Mouse (Mus musculus): ENCODE measurements at regions not wholly inside any gene's neighbourhood (a gene's known extent, or its start where the extent isn't known, plus 50 kb on each side); places are given as distances from the start of the nearest gene placed in this dataset.

DNA sequence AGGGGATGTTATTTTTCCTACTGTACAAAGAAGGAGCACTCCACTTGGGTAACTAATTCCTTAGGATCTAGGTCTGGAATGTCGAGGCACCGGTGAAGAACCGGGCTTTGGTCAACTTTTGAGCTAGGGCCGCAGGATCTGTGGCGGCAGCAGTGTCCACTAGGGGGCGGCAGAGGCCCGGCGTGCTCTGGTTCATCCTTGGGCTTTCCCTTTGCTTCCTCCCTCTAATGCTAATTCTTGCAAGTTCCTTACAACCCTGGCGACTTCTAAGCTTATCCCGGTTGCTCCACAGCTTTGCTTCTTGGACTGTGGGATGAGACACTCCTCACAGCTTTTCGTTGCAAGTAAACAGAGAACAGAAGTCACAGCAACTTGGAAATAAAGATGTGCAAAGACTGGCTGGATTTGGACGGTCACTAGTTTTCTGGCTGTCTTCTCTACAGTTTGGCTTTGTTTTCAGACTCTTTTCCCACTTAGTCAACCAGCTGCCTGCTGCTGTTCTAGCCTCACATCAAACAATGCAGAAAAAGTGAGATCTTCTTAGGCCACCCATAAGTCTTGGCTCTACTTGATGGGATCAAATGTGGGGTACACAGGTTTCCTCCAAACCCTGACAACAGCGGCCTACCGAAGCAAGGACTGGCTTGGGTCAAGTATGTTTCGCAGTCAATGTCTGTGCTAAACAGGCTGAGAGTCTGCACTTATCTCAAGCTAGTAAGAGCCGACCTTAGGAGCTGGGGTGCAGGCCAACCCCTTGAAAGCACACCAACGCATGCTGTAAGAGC, 51.2 kb upstream of the Tmem72 start:
- no peaks in the 10 kb centered on the region for H3K79me2 ChIP-seq (replicated peaks; ENCODE audit: control insufficient read depth, insufficient read depth, low read length)
- no peaks in the 10 kb centered on the region for H3K36me3 ChIP-seq (ENCODE audit: control insufficient read depth, insufficient read depth, low read length)
- no peaks in the 10 kb centered on the region for H3K27me3 ChIP-seq (ENCODE audit: control insufficient read depth, insufficient read depth, low read length)
- H3K9ac ChIP-seq (ENCODE audit: low read depth, low read length): no peak overlapping the region
- peak overlapping the region; percentile 5; the same call in 1 of the 2 replicates for H3K27ac ChIP-seq
- H3K4me1 ChIP-seq (ENCODE audit: control insufficient read depth, insufficient read depth, low read length): peaks cover 4% of the 10 kb centered on the region
- intact Hi-C loops (cut with DNase I): loop anchor here (2.0 to 10.0 kb wide), 4 partner anchors 113 to 1061 kb away; partner anchors contain the start of genes Cxcl12 and Depp1
- TF ChIP-seq EP300 (IDR thresholded peaks at IDR 0.05; ENCODE audit: insufficient read depth, low read depth, low read length) (0 out of 2 replicates have a peak, but pooled peaks have one; percentile 29), CTCF (IDR thresholded peaks at IDR 0.05) (no peak)
- WGBS: 23% methylated on average over 17 of the region's 17 CpGs
- peak; percentile 74 to 87 for DNase-seq
- no peak overlapping the region for H3K4me3 ChIP-seq

DNA sequence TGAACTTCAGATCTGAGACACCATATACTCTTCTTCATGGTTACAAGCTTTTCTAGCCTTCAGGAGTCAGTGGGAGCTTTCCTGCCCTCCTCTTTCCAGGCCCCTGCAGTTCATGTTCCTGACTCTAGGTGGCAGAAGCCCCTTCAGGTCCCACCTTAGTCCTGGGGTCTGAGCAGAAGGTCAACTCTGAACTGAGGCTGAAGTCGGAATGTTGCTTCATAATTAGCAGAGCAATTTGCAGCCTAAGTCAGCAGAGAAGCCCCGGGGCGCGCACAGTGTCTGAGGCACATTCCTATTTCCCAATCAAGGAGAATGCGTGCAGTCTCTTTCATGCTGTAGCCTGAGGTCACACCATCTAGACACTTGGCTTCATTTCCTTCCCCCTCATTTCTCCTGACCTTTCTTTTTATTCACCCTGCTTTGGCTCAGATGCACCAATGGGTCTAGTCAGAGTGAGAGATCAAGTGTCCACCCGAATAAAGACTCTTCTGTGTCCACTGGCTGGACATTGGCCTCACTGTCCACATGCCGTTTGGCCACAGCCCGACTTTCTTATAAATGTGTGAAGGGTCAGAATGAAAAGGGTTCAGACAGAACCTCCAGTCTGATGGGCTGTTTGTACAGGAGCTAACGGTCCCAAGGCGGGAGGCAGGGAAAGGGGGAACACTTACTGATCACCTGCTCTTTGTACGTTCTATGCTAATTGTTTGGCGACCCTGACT, 58.4 kb upstream of the Tmem72 start:
- Histone ChIP-seq H3K79me2 (replicated peaks; ENCODE audit: control insufficient read depth, insufficient read depth, low read length) (no peaks in the 10 kb centered on the region), H3K4me3 (no peak overlapping the region), H3K9ac (ENCODE audit: low read depth, low read length) (no peak overlapping the region), H3K36me3 (ENCODE audit: control insufficient read depth, insufficient read depth, low read length) (no peaks in the 10 kb centered on the region), H3K27me3 (ENCODE audit: control insufficient read depth, insufficient read depth, low read length) (no peaks in the 10 kb centered on the region), H3K4me1 (ENCODE audit: control insufficient read depth, insufficient read depth, low read length) (no peaks in the 10 kb centered on the region), H3K27ac (no peak overlapping the region)
- 87% methylated on average over 12 of the region's 12 CpGs for WGBS
- TF ChIP-seq POLR2A (IDR thresholded peaks at IDR 0.05; ENCODE audit: insufficient read depth, low read depth, low read length) (no peak), CTCF (IDR thresholded peaks at IDR 0.05) (peak; percentile 88)
- intact Hi-C loops (cut with DNase I): loop anchor here (10.0 kb wide), 1 partner anchor 190 kb away; no protein-coding TSS in a partner anchor
- DNase-seq: peak in 1 of 2 experiments; percentile 53

DNA sequence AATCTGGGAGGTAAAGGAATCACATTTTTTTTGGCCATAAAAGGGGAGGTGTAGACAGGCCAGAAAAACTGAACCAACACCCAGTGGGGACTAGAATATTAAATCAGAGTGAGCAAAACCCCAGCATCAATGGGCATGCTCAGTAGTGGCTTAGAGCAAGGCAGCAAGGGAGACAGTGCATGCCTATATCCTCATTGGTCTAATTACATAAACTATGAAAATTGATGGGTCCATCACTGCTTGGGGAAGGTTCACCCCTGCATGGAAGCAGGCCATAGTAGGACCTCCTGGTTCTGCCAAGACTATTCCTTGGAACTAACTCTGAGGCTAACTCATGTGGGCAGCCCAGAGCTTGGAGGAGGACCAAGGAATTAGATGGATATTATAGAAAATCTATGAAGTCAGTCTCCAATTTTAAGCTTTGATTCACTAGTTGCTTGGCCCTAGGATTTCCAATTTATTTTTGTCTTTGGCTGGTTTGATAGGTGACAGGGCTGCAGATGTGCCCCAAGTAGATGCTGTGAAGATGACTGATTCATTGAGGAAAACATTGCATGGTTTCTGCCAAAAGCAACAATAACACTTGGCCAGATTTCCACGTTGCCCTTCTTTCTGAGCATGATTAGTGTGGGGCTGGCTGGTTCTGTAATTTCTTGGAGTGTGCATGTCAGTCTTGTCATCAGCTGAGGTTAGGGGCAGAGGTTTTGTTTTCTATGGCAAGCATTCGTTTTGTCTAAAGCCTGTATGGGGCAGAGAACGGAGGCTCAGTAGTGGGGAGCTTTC, 70.0 kb upstream of the Tmem72 start:
- H3K36me3 ChIP-seq (ENCODE audit: control insufficient read depth, insufficient read depth, low read length): no peaks in the 10 kb centered on the region
- H3K79me2 ChIP-seq (replicated peaks; ENCODE audit: control insufficient read depth, insufficient read depth, low read length): no peaks in the 10 kb centered on the region
- H3K9ac ChIP-seq (ENCODE audit: low read depth, low read length): no peak overlapping the region
- no peak for TF ChIP-seq POLR2A (IDR thresholded peaks at IDR 0.05; ENCODE audit: insufficient read depth, low read depth, low read length)
- no peak for TF ChIP-seq CTCF (IDR thresholded peaks at IDR 0.05)
- H3K27me3 ChIP-seq (ENCODE audit: control insufficient read depth, insufficient read depth, low read length): no peaks in the 10 kb centered on the region
- intact Hi-C loops (cut with DNase I): no loop called here
- WGBS: 26% methylated on average over 3 of the region's 3 CpGs
- DNase-seq: no peak
- H3K4me3 ChIP-seq: no peak overlapping the region
- no peak overlapping the region for H3K27ac ChIP-seq
- H3K4me1 ChIP-seq (ENCODE audit: control insufficient read depth, insufficient read depth, low read length): no peaks in the 10 kb centered on the region

DNA sequence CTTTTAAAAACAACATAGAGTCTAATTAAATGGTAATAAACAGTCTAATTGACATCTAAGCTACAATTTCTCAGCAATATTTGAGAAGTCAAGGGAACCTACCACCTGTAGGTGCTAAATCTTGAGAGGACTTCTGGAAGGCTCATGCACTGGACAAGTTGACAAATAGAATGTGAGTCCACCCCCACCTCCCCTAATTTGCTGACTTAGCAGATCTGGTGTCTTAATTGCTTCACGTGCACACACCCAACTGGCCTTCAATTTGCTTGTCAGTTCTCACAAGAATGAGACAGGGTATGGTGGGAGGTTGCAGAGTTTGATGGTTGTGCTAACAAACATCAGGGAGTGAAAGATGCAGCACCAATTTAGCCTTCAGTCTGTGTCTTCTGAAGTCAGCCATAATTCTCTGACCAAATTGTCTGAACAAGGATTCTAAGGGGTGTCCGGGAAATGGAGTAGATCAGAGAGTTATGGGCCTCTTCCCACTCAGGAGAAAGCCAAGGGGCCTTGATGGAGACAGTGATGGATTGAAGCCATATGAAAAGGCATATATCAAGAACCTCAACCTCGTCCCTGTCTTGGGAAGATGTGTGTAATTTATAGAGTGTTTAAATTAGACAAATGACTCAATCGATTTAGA, 76.7 kb upstream of the Tmem72 start:
- no peak overlapping the region for H3K4me3 ChIP-seq
- no peak for TF ChIP-seq CTCF (IDR thresholded peaks at IDR 0.05)
- no peak for TF ChIP-seq POLR2A (IDR thresholded peaks at IDR 0.05; ENCODE audit: insufficient read depth, low read depth, low read length)
- no peak for TF ChIP-seq EP300 (IDR thresholded peaks at IDR 0.05; ENCODE audit: insufficient read depth, low read depth, low read length)
- intact Hi-C loops (cut with DNase I): no loop called here

DNA sequence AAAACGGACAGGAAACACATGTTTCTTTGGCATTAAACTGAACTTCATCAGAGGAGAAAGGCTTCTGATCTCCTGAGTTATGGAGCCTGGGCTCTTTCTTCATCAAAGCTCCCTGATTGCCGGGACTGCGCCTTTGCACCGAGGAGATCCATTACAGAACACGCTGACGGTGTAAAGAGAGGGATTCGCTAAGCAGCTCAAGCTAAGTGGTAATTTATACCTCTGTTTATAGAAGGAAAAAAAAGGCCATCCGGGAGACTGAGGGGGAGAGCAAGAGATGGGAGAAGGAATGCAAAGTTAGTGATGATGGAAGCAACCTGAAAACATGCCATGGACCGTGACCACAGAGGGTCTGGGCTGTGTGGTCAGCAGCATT, 77.2 kb upstream of the Tmem72 start:
- H3K9ac ChIP-seq (ENCODE audit: low read depth, low read length): no peak overlapping the region
- no peak overlapping the region for H3K4me3 ChIP-seq
- H3K4me1 ChIP-seq (ENCODE audit: control insufficient read depth, insufficient read depth, low read length): no peaks in the 10 kb centered on the region
- H3K27ac ChIP-seq: no peak overlapping the region
- TF ChIP-seq POLR2A (IDR thresholded peaks at IDR 0.05; ENCODE audit: insufficient read depth, low read depth, low read length): no peak
- TF ChIP-seq CTCF (IDR thresholded peaks at IDR 0.05): no peak
- no peak for TF ChIP-seq EP300 (IDR thresholded peaks at IDR 0.05; ENCODE audit: insufficient read depth, low read depth, low read length)
- H3K36me3 ChIP-seq (ENCODE audit: control insufficient read depth, insufficient read depth, low read length): no peaks in the 10 kb centered on the region
- no peaks in the 10 kb centered on the region for H3K27me3 ChIP-seq (ENCODE audit: control insufficient read depth, insufficient read depth, low read length)
- intact Hi-C loops (cut with DNase I): no loop called here
- H3K79me2 ChIP-seq (replicated peaks; ENCODE audit: control insufficient read depth, insufficient read depth, low read length): no peaks in the 10 kb centered on the region
- 68% methylated on average over 9 of the region's 9 CpGs for WGBS
- no peak for DNase-seq

More for the DNA sequence above, 76.7 kb upstream of the Tmem72 start:
- WGBS: 69% methylated on average over 4 of the region's 4 CpGs
- Histone ChIP-seq H3K4me1 (ENCODE audit: control insufficient read depth, insufficient read depth, low read length) (no peaks in the 10 kb centered on the region), H3K36me3 (ENCODE audit: control insufficient read depth, insufficient read depth, low read length) (no peaks in the 10 kb centered on the region), H3K79me2 (replicated peaks; ENCODE audit: control insufficient read depth, insufficient read depth, low read length) (no peaks in the 10 kb centered on the region), H3K27ac (no peak overlapping the region), H3K27me3 (ENCODE audit: control insufficient read depth, insufficient read depth, low read length) (no peaks in the 10 kb centered on the region), H3K9ac (ENCODE audit: low read depth, low read length) (no peak overlapping the region)
- DNase-seq: no peak

Measured in heart, adult 2 months (tissue).